Mouse (Mus musculus): Measurements from ENCODE around the gene Gm6525. TPM values are rescaled to one million over a fixed set of nuclear protein-coding genes. Genes with fewer than 3 reads are reported as not detected.

Gene Gm6525
- polyA plus RNA-seq, 1 experiment from 2014 or later, result not detected

GRCm38 (mm10) chr3:84200559-84201420, 26.9 kb downstream of the Gm6525 start:
- 73% methylated on average over 13 of the region's 13 CpGs for WGBS (ENCODE audit: insufficient replicate concordance)
- Histone ChIP-seq H3K4me1 (no peaks in the 10 kb centered on the region), H3K9me3 (replicated peaks) (no peaks in the 10 kb centered on the region), H3K36me3 (no peaks in the 10 kb centered on the region), H3K27me3 (replicated peaks) (0 out of 2 replicates have a peak, but pooled peaks cover 4% of the 10 kb centered on the region), H3K4me2 (no peak overlapping the region), H3K4me3 (no peak overlapping the region), H3K9ac (no peak overlapping the region), H3K27ac (no peak overlapping the region)
- no peak for ATAC-seq

- Histone ChIP-seq H3K4me1 (no peaks in the 10 kb centered on the region), H3K4me2 (no peak overlapping the region), H3K27ac (no peak overlapping the region), H3K36me3 (no peaks in the 10 kb centered on the region), H3K27me3 (replicated peaks) (0 out of 2 replicates have a peak, but pooled peaks cover 7% of the 10 kb centered on the region), H3K9ac (no peak overlapping the region), H3K9me3 (replicated peaks) (no peaks in the 10 kb centered on the region), H3K4me3 (no peak overlapping the region)
- 68% methylated on average over 5 of the region's 5 CpGs for WGBS (ENCODE audit: insufficient replicate concordance)
- ATAC-seq, result no peak
These were observed 30.7 kb downstream of the Gm6525 start for GRCm38 (mm10) chr3:84204640-84205039.

- 60% methylated on average over 6 of the region's 6 CpGs for WGBS (ENCODE audit: insufficient replicate concordance)
- no peak overlapping the region for H3K4me3 ChIP-seq
These were observed 31.7 kb downstream of the Gm6525 start for GRCm38 (mm10) chr3:84205650-84206049.

GRCm38 (mm10) chr3:84206106-84206505, 32.2 kb downstream of the Gm6525 start:
- no peak for ATAC-seq
- 71% methylated on average over 3 of the region's 3 CpGs for WGBS (ENCODE audit: insufficient replicate concordance)
- Histone ChIP-seq H3K27ac (no peak overlapping the region), H3K36me3 (no peaks in the 10 kb centered on the region), H3K27me3 (replicated peaks) (0 out of 2 replicates have a peak, but pooled peaks cover 4% of the 10 kb centered on the region), H3K9me3 (replicated peaks) (no peaks in the 10 kb centered on the region), H3K4me3 (no peak overlapping the region), H3K4me1 (no peaks in the 10 kb centered on the region), H3K9ac (no peak overlapping the region), H3K4me2 (no peak overlapping the region)

More at GRCm38 (mm10) chr3:84205650-84206049, 31.7 kb downstream of the Gm6525 start:
- ATAC-seq, result no peak
- Histone ChIP-seq H3K36me3 (no peaks in the 10 kb centered on the region), H3K27me3 (replicated peaks) (0 out of 2 replicates have a peak, but pooled peaks cover 7% of the 10 kb centered on the region), H3K9me3 (replicated peaks) (no peaks in the 10 kb centered on the region), H3K4me2 (no peak overlapping the region), H3K9ac (no peak overlapping the region), H3K27ac (no peak overlapping the region), H3K4me1 (no peaks in the 10 kb centered on the region)

GRCm38 (mm10) chr3:84207366-84207765, 33.5 kb downstream of the Gm6525 start:
- 0 out of 2 replicates have a peak, but pooled peaks cover 4% of the 10 kb centered on the region for H3K27me3 ChIP-seq (replicated peaks)
- H3K4me3 ChIP-seq, result no peak overlapping the region
- ATAC-seq, result no peak
- no peak overlapping the region for H3K9ac ChIP-seq
- H3K9me3 ChIP-seq (replicated peaks), result no peaks in the 10 kb centered on the region
- H3K27ac ChIP-seq, result no peak overlapping the region
- H3K4me1 ChIP-seq, result no peaks in the 10 kb centered on the region
- no peak overlapping the region for H3K4me2 ChIP-seq
- H3K36me3 ChIP-seq, result no peaks in the 10 kb centered on the region
- WGBS (ENCODE audit: insufficient replicate concordance), result 39% methylated on average over 2 of the region's 2 CpGs

GRCm38 (mm10) chr3:84208475-84208874, 34.6 kb downstream of the Gm6525 start:
- H3K4me1 ChIP-seq, result no peaks in the 10 kb centered on the region
- no peak overlapping the region for H3K4me3 ChIP-seq
- H3K36me3 ChIP-seq, result no peaks in the 10 kb centered on the region
- no peak for ATAC-seq
- H3K27me3 ChIP-seq (replicated peaks), result 0 out of 2 replicates have a peak, but pooled peaks cover 4% of the 10 kb centered on the region
- H3K9ac ChIP-seq, result no peak overlapping the region
- no peak overlapping the region for H3K27ac ChIP-seq
- 79% methylated on average over 7 of the region's 7 CpGs for WGBS (ENCODE audit: insufficient replicate concordance)
- no peaks in the 10 kb centered on the region for H3K9me3 ChIP-seq (replicated peaks)
- no peak overlapping the region for H3K4me2 ChIP-seq

GRCm38 (mm10) chr3:84208917-84209513, 35.1 kb downstream of the Gm6525 start:
- H3K4me2 ChIP-seq, result no peak overlapping the region
- H3K27me3 ChIP-seq (replicated peaks), result 0 out of 2 replicates have a peak, but pooled peaks cover 4% of the 10 kb centered on the region
- H3K27ac ChIP-seq, result no peak overlapping the region
- no peak overlapping the region for H3K4me3 ChIP-seq
- 83% methylated on average over 7 of the region's 7 CpGs for WGBS (ENCODE audit: insufficient replicate concordance)
- no peaks in the 10 kb centered on the region for H3K4me1 ChIP-seq
- H3K36me3 ChIP-seq, result no peaks in the 10 kb centered on the region
- H3K9me3 ChIP-seq (replicated peaks), result no peaks in the 10 kb centered on the region
- ATAC-seq, result no peak
- no peak overlapping the region for H3K9ac ChIP-seq

GRCm38 (mm10) chr3:84211340-84211875, 37.5 kb downstream of the Gm6525 start:
- ATAC-seq, result no peak
- Histone ChIP-seq H3K27me3 (replicated peaks) (0 out of 2 replicates have a peak, but pooled peaks cover 4% of the 10 kb centered on the region), H3K9me3 (replicated peaks) (no peaks in the 10 kb centered on the region), H3K4me3 (no peak overlapping the region), H3K36me3 (no peaks in the 10 kb centered on the region), H3K9ac (no peak overlapping the region), H3K4me1 (no peaks in the 10 kb centered on the region), H3K4me2 (no peak overlapping the region), H3K27ac (no peak overlapping the region)
- 71% methylated on average over 7 of the region's 7 CpGs for WGBS (ENCODE audit: insufficient replicate concordance)

GRCm38 (mm10) chr3:84214501-84214900, 40.6 kb downstream of the Gm6525 start:
- ATAC-seq, result no peak
- Histone ChIP-seq H3K9me3 (replicated peaks) (no peaks in the 10 kb centered on the region), H3K9ac (no peak overlapping the region), H3K4me2 (no peak overlapping the region), H3K4me3 (no peak overlapping the region), H3K36me3 (no peaks in the 10 kb centered on the region), H3K27me3 (replicated peaks) (peaks cover 21% of the 10 kb centered on the region), H3K27ac (no peak overlapping the region), H3K4me1 (no peaks in the 10 kb centered on the region)
- 65% methylated on average over 6 of the region's 6 CpGs for WGBS (ENCODE audit: insufficient replicate concordance)

GRCm38 (mm10) chr3:84215253-84215652, 41.3 kb downstream of the Gm6525 start:
- Histone ChIP-seq H3K4me3 (no peak overlapping the region), H3K9me3 (replicated peaks) (no peaks in the 10 kb centered on the region), H3K4me2 (no peak overlapping the region), H3K36me3 (no peaks in the 10 kb centered on the region), H3K27me3 (replicated peaks) (peaks cover 29% of the 10 kb centered on the region), H3K9ac (no peak overlapping the region), H3K4me1 (peaks cover 1% of the 10 kb centered on the region; the same call in 1 of the 2 replicates), H3K27ac (no peak overlapping the region)
- WGBS (ENCODE audit: insufficient replicate concordance), result 66% methylated on average over 9 of the region's 9 CpGs
- no peak for ATAC-seq

GRCm38 (mm10) chr3:84215743-84216360, 41.9 kb downstream of the Gm6525 start:
- no peaks in the 10 kb centered on the region for H3K36me3 ChIP-seq
- no peak for ATAC-seq
- WGBS (ENCODE audit: insufficient replicate concordance), result 77% methylated on average over 15 of the region's 15 CpGs

More at GRCm38 (mm10) chr3:84215743-84216360, 41.9 kb downstream of the Gm6525 start:
- Histone ChIP-seq H3K9ac (no peak overlapping the region), H3K9me3 (replicated peaks) (no peaks in the 10 kb centered on the region), H3K27ac (no peak overlapping the region), H3K4me2 (no peak overlapping the region), H3K4me1 (peaks cover 4% of the 10 kb centered on the region; the same call in 1 of the 2 replicates), H3K27me3 (replicated peaks) (peaks cover 34% of the 10 kb centered on the region), H3K4me3 (no peak overlapping the region)
